15 mouse cellular contexts compared by ENCODE assay signal in the genomic region with DNA sequence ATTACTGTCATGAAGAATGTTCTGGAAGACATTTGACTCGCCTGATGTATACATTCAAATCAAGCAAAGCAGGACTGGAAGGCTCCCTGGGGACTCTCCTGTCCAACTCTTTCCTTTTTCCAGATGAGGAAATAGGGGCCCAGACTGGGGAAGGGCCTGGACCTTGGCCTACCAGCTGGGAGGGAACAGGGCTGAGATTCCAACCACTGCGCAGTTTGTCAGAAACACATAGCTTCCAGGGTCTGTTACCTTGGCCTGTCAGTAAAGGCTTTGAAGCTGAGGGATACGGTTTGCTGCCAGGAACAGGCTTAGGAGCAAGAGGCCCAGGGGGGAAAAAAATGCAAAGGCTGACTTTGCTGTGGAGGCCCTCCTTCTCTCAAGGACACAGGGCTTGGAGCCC.
DNase-seq lines count a peak whose midpoint lies in the region; ATAC-seq lines count a peak whose summit lies in the region.
"Had no signal": no experiment of that assay in that cellular context is flagged by ENCODE, and none has a peak within 500 bp of the region (broad histone marks: within the 10 kb centered on the region; RNA-seq: fewer than 3 reads in every experiment).

No protein-coding gene starts in this region.

- H3K4me1 ChIP-seq in hindbrain, embryonic 15.5 days (replicated peaks): no peaks in the 10 kb centered on the region; the same call in 1 of the 2 replicates
- H3K4me1 ChIP-seq in hindbrain, embryonic 13.5 days (replicated peaks): peaks cover 5% of the 10 kb centered on the region; the same call in 1 of the 2 replicates
- H3K4me1 ChIP-seq in midbrain, embryonic 16.5 days (ENCODE audit: control insufficient read depth, insufficient read depth, low read length): no peaks in the 10 kb centered on the region
- peaks cover 17% of the 10 kb centered on the region for H3K4me1 ChIP-seq in midbrain, embryonic 10.5 days
- peaks cover 17% of the 10 kb centered on the region; the same call in 1 of the 2 replicates for H3K4me1 ChIP-seq in embryonic facial prominence, embryonic 10.5 days
- peaks cover 17% of the 10 kb centered on the region; the same call in 1 of the 2 replicates for H3K4me1 ChIP-seq in limb, embryonic 15.5 days
- H3K4me1 ChIP-seq: forebrain, embryonic 15.5 days; midbrain, embryonic 13.5 days; neural tube, embryonic 12.5 days had no signal

- DNase-seq in midbrain, embryonic 10.5 days (ENCODE audit: low spot score): no peak
- DNase-seq in embryonic facial prominence, embryonic 10.5 days (ENCODE audit: low spot score): no peak
- no peak for DNase-seq in spleen, postnatal 14 days (ENCODE audit: low spot score in 2 of 2)
- DNase-seq: cerebellum, adult 18-20 months; heart, adult 18-20 months; kidney, postnatal 14 days; right cerebral cortex, postnatal 25 days had no signal

- no peak overlapping the region for H3K4me3 ChIP-seq in hindbrain, embryonic 15.5 days
- H3K4me3 ChIP-seq in hindbrain, embryonic 13.5 days: no peak overlapping the region
- H3K4me3 ChIP-seq in midbrain, embryonic 16.5 days (ENCODE audit: low read depth, low read length): no peak overlapping the region
- H3K4me3 ChIP-seq in midbrain, embryonic 10.5 days: no peak overlapping the region
- H3K4me3 ChIP-seq in embryonic facial prominence, embryonic 10.5 days: peak overlapping the region; percentile 59; the same call in 1 of the 2 replicates
- no peak overlapping the region for H3K4me3 ChIP-seq in limb, embryonic 15.5 days
- H3K4me3 ChIP-seq: forebrain, embryonic 15.5 days; midbrain, embryonic 13.5 days; neural tube, embryonic 12.5 days had no signal

- H3K9ac ChIP-seq in hindbrain, embryonic 15.5 days: no peak overlapping the region
- H3K9ac ChIP-seq in hindbrain, embryonic 13.5 days: no peak overlapping the region
- H3K9ac ChIP-seq in midbrain, embryonic 16.5 days (ENCODE audit: low read depth, low read length): no peak overlapping the region
- no peak overlapping the region for H3K9ac ChIP-seq in limb, embryonic 15.5 days
- H3K9ac ChIP-seq: forebrain, embryonic 15.5 days; liver, embryonic 14.5 days; midbrain, embryonic 13.5 days; neural tube, embryonic 12.5 days had no signal

- WGBS in hindbrain, embryonic 15.5 days: 91% methylated on average over 3 of the region's 3 CpGs
- WGBS in hindbrain, embryonic 13.5 days: 85% methylated on average over 3 of the region's 3 CpGs
- WGBS in midbrain, embryonic 16.5 days: 78% methylated on average over 3 of the region's 3 CpGs
- 89% methylated on average over 3 of the region's 3 CpGs for WGBS in midbrain, embryonic 10.5 days
- WGBS in embryonic facial prominence, embryonic 10.5 days: 77% methylated on average over 3 of the region's 3 CpGs
- WGBS in limb, embryonic 15.5 days: 64% methylated on average over 3 of the region's 3 CpGs

- H3K9me3 ChIP-seq in hindbrain, embryonic 15.5 days: no peaks in the 10 kb centered on the region
- peaks cover 30% of the 10 kb centered on the region for H3K9me3 ChIP-seq in hindbrain, embryonic 13.5 days
- H3K9me3 ChIP-seq in midbrain, embryonic 16.5 days (replicated peaks; ENCODE audit: control insufficient read depth, low read length, poor library complexity, severe bottlenecking): peaks cover 10% of the 10 kb centered on the region
- peaks cover 69% of the 10 kb centered on the region for H3K9me3 ChIP-seq in midbrain, embryonic 10.5 days (replicated peaks)
- peaks cover 62% of the 10 kb centered on the region for H3K9me3 ChIP-seq in embryonic facial prominence, embryonic 10.5 days
- H3K9me3 ChIP-seq in limb, embryonic 15.5 days: peaks cover 22% of the 10 kb centered on the region

- H3K4me2 ChIP-seq in hindbrain, embryonic 15.5 days: no peak overlapping the region
- no peak overlapping the region for H3K4me2 ChIP-seq in hindbrain, embryonic 13.5 days
- no peak overlapping the region for H3K4me2 ChIP-seq in midbrain, embryonic 16.5 days (ENCODE audit: low read length)
- no peak overlapping the region for H3K4me2 ChIP-seq in limb, embryonic 15.5 days
- H3K4me2 ChIP-seq: forebrain, embryonic 15.5 days; neural tube, embryonic 12.5 days had no signal

- no peaks in the 10 kb centered on the region for H3K27me3 ChIP-seq in hindbrain, embryonic 15.5 days
- 0 out of 2 replicates have a peak, but pooled peaks cover 4% of the 10 kb centered on the region for H3K27me3 ChIP-seq in hindbrain, embryonic 13.5 days
- H3K27me3 ChIP-seq in midbrain, embryonic 16.5 days (ENCODE audit: control insufficient read depth, insufficient read depth, low read depth, low read length): no peaks in the 10 kb centered on the region
- peaks cover 37% of the 10 kb centered on the region for H3K27me3 ChIP-seq in midbrain, embryonic 10.5 days (ENCODE audit: low read depth, poor library complexity, severe bottlenecking)
- peaks cover 8% of the 10 kb centered on the region; the same call in 1 of the 2 replicates for H3K27me3 ChIP-seq in embryonic facial prominence, embryonic 10.5 days (replicated peaks; ENCODE audit: low read depth, poor library complexity, severe bottlenecking)
- no peaks in the 10 kb centered on the region for H3K27me3 ChIP-seq in limb, embryonic 15.5 days
- H3K27me3 ChIP-seq: forebrain, embryonic 15.5 days; neural tube, embryonic 12.5 days had no signal

- ATAC-seq in hindbrain, embryonic 15.5 days (ENCODE audit: low FRiP score, low read depth): no peak
- ATAC-seq in hindbrain, embryonic 13.5 days (ENCODE audit: low FRiP score): no peak
- ATAC-seq in midbrain, embryonic 16.5 days: no peak
- ATAC-seq in limb, embryonic 15.5 days (ENCODE audit: insufficient number of reproducible peaks, low FRiP score, low TSS enrichment, low read depth): no peak
- ATAC-seq: forebrain, embryonic 15.5 days had no signal

- no peaks in the 10 kb centered on the region for H3K36me3 ChIP-seq in hindbrain, embryonic 15.5 days
- H3K36me3 ChIP-seq in hindbrain, embryonic 13.5 days: no peaks in the 10 kb centered on the region
- H3K36me3 ChIP-seq in midbrain, embryonic 16.5 days (ENCODE audit: control insufficient read depth, insufficient read depth, low read length): no peaks in the 10 kb centered on the region
- peaks cover 15% of the 10 kb centered on the region for H3K36me3 ChIP-seq in midbrain, embryonic 10.5 days
- peaks cover 22% of the 10 kb centered on the region for H3K36me3 ChIP-seq in embryonic facial prominence, embryonic 10.5 days (replicated peaks)
- no peaks in the 10 kb centered on the region for H3K36me3 ChIP-seq in limb, embryonic 15.5 days
- H3K36me3 ChIP-seq: forebrain, embryonic 15.5 days; neural tube, embryonic 12.5 days had no signal

- peak overlapping the region; percentile 88 for H3K27ac ChIP-seq in hindbrain, embryonic 15.5 days (replicated peaks)
- H3K27ac ChIP-seq in hindbrain, embryonic 13.5 days: no peak overlapping the region
- H3K27ac ChIP-seq in midbrain, embryonic 16.5 days (ENCODE audit: low read length): peak overlapping the region; percentile 88; the same call in 1 of the 2 replicates
- H3K27ac ChIP-seq in midbrain, embryonic 10.5 days (replicated peaks): no peak overlapping the region
- peak overlapping the region; percentile 48; the same call in 1 of the 2 replicates for H3K27ac ChIP-seq in embryonic facial prominence, embryonic 10.5 days (replicated peaks)
- peak overlapping the region; percentile 38 for H3K27ac ChIP-seq in limb, embryonic 15.5 days
- H3K27ac ChIP-seq: forebrain, embryonic 15.5 days; liver, embryonic 14.5 days; midbrain, embryonic 13.5 days; neural tube, embryonic 12.5 days had no signal

Comparison
In these comparisons a context has a peak if more than half of its experiments do, and no peak if none do; other contexts are left out.
1. H3K27ac ChIP-seq: peak in hindbrain, embryonic 15.5 days (single experiment), midbrain, embryonic 16.5 days (single experiment), embryonic facial prominence, embryonic 10.5 days (single experiment) and limb, embryonic 15.5 days (single experiment); none in hindbrain, embryonic 13.5 days (single experiment) and midbrain, embryonic 10.5 days (single experiment).